Comparison of ENCODE assay signal across 15 mouse cellular contexts in the genomic region with DNA sequence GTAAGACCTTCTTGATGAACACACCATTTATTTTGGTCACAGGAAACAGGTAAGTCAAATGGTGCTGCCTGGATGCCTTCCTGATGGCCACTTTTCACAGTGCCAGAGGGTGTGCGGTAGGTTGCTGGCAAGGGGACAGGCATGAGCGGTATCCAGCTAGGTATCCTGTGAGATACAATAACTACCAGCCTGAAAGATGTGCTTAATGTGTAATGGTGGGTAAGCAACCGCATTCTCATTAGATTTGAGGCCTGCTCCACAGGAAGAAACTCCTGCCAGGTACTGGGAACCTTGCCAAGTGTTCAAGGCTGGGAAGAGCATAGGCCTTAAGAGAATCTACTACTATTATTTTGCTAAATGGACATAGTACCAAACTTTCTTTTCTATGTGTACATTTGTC. TPM values are rescaled to one million over a fixed set of nuclear protein-coding genes. Genes with fewer than 3 reads are reported as not detected.
DNase-seq lines count a peak whose midpoint lies in the region; ATAC-seq lines count a peak whose summit lies in the region.
"Had no signal": no experiment of that assay in that cellular context is flagged by ENCODE, and none has a peak within 500 bp of the region (broad histone marks: within the 10 kb centered on the region; RNA-seq: fewer than 3 reads in every experiment).

No protein-coding gene starts in this region.

- no peak for ATAC-seq in liver, embryonic 11.5 days (replicated peaks; ENCODE audit: low FRiP score)
- ATAC-seq: intestine, postnatal 0 days; liver, postnatal 0 days; midbrain, embryonic 15.5 days; Patski had no signal

- H3K27ac ChIP-seq in liver, embryonic 11.5 days (ENCODE audit: low read depth, low read length): no peak overlapping the region
- H3K27ac ChIP-seq: embryonic facial prominence, embryonic 12.5 days; limb, embryonic 12.5 days; midbrain, embryonic 15.5 days had no signal

- H3K4me3 ChIP-seq in liver, embryonic 11.5 days (ENCODE audit: low read depth, low read length): no peak overlapping the region
- H3K4me3 ChIP-seq: embryonic facial prominence, embryonic 12.5 days; limb, embryonic 12.5 days; midbrain, embryonic 15.5 days had no signal

- peak; percentile 37 for DNase-seq in adrenal gland, postnatal 25 days
- DNase-seq in adrenal gland, adult (ENCODE audit: inconsistent age in 2 of 2, low spot score in 1 of 2): no peak
- peak; percentile 24 for DNase-seq in kidney, postnatal 10 days
- DNase-seq in kidney, adult 9 months: no peak
- peak; percentile 90 for DNase-seq in brain, adult 2 months (ENCODE audit: low read depth, low spot score)
- DNase-seq in cerebellum, adult 9-10 months: peak; percentile 83
- no peak for DNase-seq in lung, postnatal 4 days
- DNase-seq in liver, embryonic 11.5 days (ENCODE audit: low spot score): no peak
- DNase-seq: gastrocnemius, postnatal 36 days; liver, postnatal 0 days had no signal

- no peaks in the 10 kb centered on the region for H3K36me3 ChIP-seq in liver, embryonic 11.5 days (ENCODE audit: control insufficient read depth, insufficient read depth, low read length)
- H3K36me3 ChIP-seq: embryonic facial prominence, embryonic 12.5 days; limb, embryonic 12.5 days; midbrain, embryonic 15.5 days had no signal

- WGBS in liver, embryonic 11.5 days: 89% methylated on average over 3 of the region's 3 CpGs

- H3K4me2 ChIP-seq in liver, embryonic 11.5 days: no peak overlapping the region
- H3K4me2 ChIP-seq: embryonic facial prominence, embryonic 12.5 days; limb, embryonic 12.5 days; midbrain, embryonic 15.5 days had no signal

- no peaks in the 10 kb centered on the region for H3K27me3 ChIP-seq in liver, embryonic 11.5 days (replicated peaks; ENCODE audit: control insufficient read depth, insufficient read depth, low read length)
- H3K27me3 ChIP-seq: embryonic facial prominence, embryonic 12.5 days; limb, embryonic 12.5 days; midbrain, embryonic 15.5 days; Patski had no signal

- H3K4me1 ChIP-seq in liver, embryonic 11.5 days (replicated peaks; ENCODE audit: control insufficient read depth, insufficient read depth, low read length): 0 out of 2 replicates have a peak, but pooled peaks cover 2% of the 10 kb centered on the region
- H3K4me1 ChIP-seq: embryonic facial prominence, embryonic 12.5 days; limb, embryonic 12.5 days; midbrain, embryonic 15.5 days had no signal

- no peak overlapping the region for H3K9ac ChIP-seq in liver, embryonic 11.5 days (ENCODE audit: low read depth, low read length)
- H3K9ac ChIP-seq: embryonic facial prominence, embryonic 12.5 days; limb, embryonic 12.5 days; liver, postnatal 0 days; midbrain, embryonic 15.5 days had no signal

- H3K9me3 ChIP-seq in liver, embryonic 11.5 days (ENCODE audit: control insufficient read depth, low read length): no peaks in the 10 kb centered on the region
- H3K9me3 ChIP-seq: embryonic facial prominence, embryonic 12.5 days; limb, embryonic 12.5 days; midbrain, embryonic 15.5 days had no signal

RNA-seq across cellular contexts. Expression of gene Ube2e1, which starts 9.4 kb away (rescaled TPM):
- total RNA-seq in adrenal gland, postnatal 25 days (2021): 78.6 and 79.2 TPM in 2 replicates
- polyA plus RNA-seq in liver, embryonic 11.5 days (2014; fragmentation: Nextera tagmentation; extraction: Ambion mirVana): 38.8 and 41.1 TPM in 2 replicates

Comparison
In these comparisons a context has a peak if more than half of its experiments do, and no peak if none do; other contexts are left out.
1. DNase-seq: peak in adrenal gland, postnatal 25 days (single experiment), kidney, postnatal 10 days (single experiment), brain, adult 2 months (single experiment) and cerebellum, adult 9-10 months (single experiment); none in adrenal gland, adult (0 of 2), kidney, adult 9 months (single experiment), lung, postnatal 4 days (0 of 2) and liver, embryonic 11.5 days (single experiment).